Mouse (Mus musculus) C2C12 (cell line): Measurements from ENCODE around the gene Utp3. TPM values are rescaled to one million over a fixed set of nuclear protein-coding genes. Genes with fewer than 3 reads are reported as not detected.
"Not testable (repeated sequence)": the region's sequence is repeated elsewhere in the genome, so short reads cannot be mapped to it uniquely, and the experiment has no call there.

Experiments
- H3K27me3 ChIP-seq: one replicate; pipeline ENCODE4 v1.6.1; 2011; ENCODE audit not compliant: control insufficient read depth, insufficient read depth, insufficient read length
- H3K36me3 ChIP-seq: one replicate; pipeline ENCODE4 v1.6.1; 2011; ENCODE audit not compliant: control insufficient read depth, insufficient read depth
- H3K4me3 ChIP-seq: one replicate; pipeline ENCODE4 v1.5.1; 2011; ENCODE audit warnings: mild to moderate bottlenecking, control low read depth; ENCODE audit not compliant: poor library complexity, insufficient read depth, severe bottlenecking
- H3K79me2 ChIP-seq: one replicate; pipeline ENCODE4 v1.6.1; 2011; ENCODE audit not compliant: control insufficient read depth, insufficient read depth
- H3K79me3 ChIP-seq: one replicate; pipeline ENCODE4 v1.6.1; 2011; ENCODE audit warnings: low read depth, control low read depth
- H3ac ChIP-seq: one replicate; pipeline ENCODE3; 2011; ENCODE audit warnings: low read depth; ENCODE audit not compliant: control insufficient read depth, insufficient read length
- CEBPB ChIP-seq: IDR thresholded peaks from one replicate; pipeline ENCODE4 v1.6.1; 2011; ENCODE audit warnings: low read depth, mild to moderate bottlenecking, control low read depth, moderate library complexity
- CTCF ChIP-seq: IDR thresholded peaks from one replicate; pipeline ENCODE4 v1.5.1; 2011; ENCODE audit not compliant: control insufficient read depth, insufficient read depth, insufficient read length
- FOSL1 ChIP-seq: IDR thresholded peaks from one replicate; pipeline ENCODE4 v1.8.0; 2011; ENCODE audit warnings: mild to moderate bottlenecking, low read length; ENCODE audit not compliant: poor library complexity, insufficient read depth, severe bottlenecking
- MAX ChIP-seq: IDR thresholded peaks from one replicate; pipeline ENCODE4 v1.6.1; 2011; ENCODE audit warnings: mild to moderate bottlenecking, control low read depth
- MYOD1 ChIP-seq: IDR thresholded peaks from one replicate; pipeline ENCODE4 v1.6.1; 2011; ENCODE audit warnings: low read depth; ENCODE audit not compliant: control insufficient read depth, insufficient read length
- MYOG ChIP-seq: IDR thresholded peaks from one replicate; pipeline ENCODE4 v1.6.1; 2011; ENCODE audit not compliant: control insufficient read depth, insufficient read length; ENCODE audit errors: extremely low read depth
- USF1 ChIP-seq: IDR thresholded peaks from one replicate; pipeline ENCODE4 v1.6.1; 2011; ENCODE audit warnings: low read depth, mild to moderate bottlenecking, control low read depth, moderate library complexity
- polyA plus RNA-seq: library from polyadenylated mRNA; unstranded; fragments of >200 nt; fragmentation: generic; extraction: Trizol; gene quantifications from one replicate; pipeline ENCODE4 v1.2.1, GENCODE M21; 2012; ENCODE audit warnings: missing spikeins

The Utp3 gene
- polyA plus RNA-seq, 1 experiment, result 43.7 TPM

- Histone ChIP-seq H3ac (no peak overlapping the region), H3K27me3 (no peaks in the 10 kb centered on the region), H3K79me3 (no peaks in the 10 kb centered on the region), H3K36me3 (no peaks in the 10 kb centered on the region), H3K4me3 (no peak overlapping the region), H3K79me2 (no peaks in the 10 kb centered on the region)
- TF ChIP-seq MAX (no peak), FOSL1 (no peak), MYOD1 (no peak), USF1 (no peak)
These were observed 19.6 kb upstream of the Utp3 start for GRCm38 (mm10) chr5:88534697-88535096.

- Histone ChIP-seq H3K27me3 (no peaks in the 10 kb centered on the region), H3K79me3 (no peaks in the 10 kb centered on the region), H3ac (no peak overlapping the region), H3K36me3 (no peaks in the 10 kb centered on the region), H3K4me3 (no peak overlapping the region), H3K79me2 (no peaks in the 10 kb centered on the region)
- TF ChIP-seq MAX, result no peak
- no peak for TF ChIP-seq CEBPB
- no peak for TF ChIP-seq MYOD1
- TF ChIP-seq CTCF, result no peak
- no peak for TF ChIP-seq FOSL1
- no peak for TF ChIP-seq USF1
- no peak for TF ChIP-seq MYOG
These were observed 13.4 kb upstream of the Utp3 start for GRCm38 (mm10) chr5:88540845-88541244.

DNA sequence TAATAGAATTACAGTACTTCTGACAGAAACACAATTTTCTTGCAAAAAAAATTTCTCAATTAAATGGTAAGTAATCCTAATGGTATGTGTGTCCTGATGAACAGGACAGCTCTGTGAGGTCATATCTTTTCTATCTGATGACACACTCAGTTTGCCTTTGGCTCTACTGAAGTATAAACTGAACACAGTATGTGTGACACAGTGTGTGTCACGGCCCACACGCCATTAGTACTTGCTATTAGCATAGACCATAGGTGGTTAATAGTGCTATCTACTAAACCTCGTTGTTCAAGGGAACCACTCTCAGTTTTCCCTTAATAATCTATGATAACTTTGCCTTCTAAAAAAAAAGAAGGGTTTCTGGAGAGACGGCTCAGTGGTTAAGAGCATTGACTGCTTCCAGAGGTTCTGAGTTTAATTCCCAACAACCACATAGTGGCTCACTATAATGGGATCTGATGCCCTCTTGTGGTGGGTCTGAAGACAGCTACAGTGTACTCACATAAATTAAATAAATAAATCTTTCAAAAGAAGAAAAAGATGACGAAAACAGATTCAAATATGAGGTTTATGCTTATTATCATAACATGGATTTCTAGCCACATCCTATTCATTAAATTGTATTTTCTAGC lies 11.5 kb upstream of the Utp3 start:
- H3K4me3 ChIP-seq, result no peak overlapping the region
- no peak for TF ChIP-seq MYOG
- TF ChIP-seq CEBPB, result no peak
- TF ChIP-seq MAX, result no peak
- TF ChIP-seq FOSL1, result no peak
- no peak for TF ChIP-seq MYOD1
- TF ChIP-seq CTCF, result no peak
- no peak for TF ChIP-seq USF1
- no peaks in the 10 kb centered on the region for H3K36me3 ChIP-seq
- no peaks in the 10 kb centered on the region for H3K27me3 ChIP-seq
- no peaks in the 10 kb centered on the region for H3K79me3 ChIP-seq
- no peak overlapping the region for H3ac ChIP-seq
- H3K79me2 ChIP-seq, result no peaks in the 10 kb centered on the region

DNA sequence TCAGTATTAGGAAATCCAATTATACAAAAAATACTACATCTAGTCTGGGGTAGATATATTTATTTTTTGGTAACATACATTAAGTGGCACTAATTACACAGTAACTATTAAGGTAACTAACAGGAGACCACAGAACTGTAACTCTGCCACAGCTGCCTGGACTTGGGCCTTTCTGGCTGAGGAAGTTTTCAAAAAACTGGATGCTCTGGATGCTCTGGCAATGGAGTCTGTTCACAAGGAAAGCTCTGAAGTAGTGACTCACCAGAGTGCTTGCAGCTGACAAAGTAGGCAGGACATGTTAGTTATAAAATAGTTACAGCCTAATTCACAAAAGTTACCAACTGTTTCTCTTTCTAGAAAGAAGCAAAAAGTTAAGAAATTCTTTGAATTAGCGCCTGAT lies 9.9 kb upstream of the Utp3 start:
- H3K4me3 ChIP-seq, H3K79me3 ChIP-seq, H3ac ChIP-seq: not testable (repeated sequence)

DNA sequence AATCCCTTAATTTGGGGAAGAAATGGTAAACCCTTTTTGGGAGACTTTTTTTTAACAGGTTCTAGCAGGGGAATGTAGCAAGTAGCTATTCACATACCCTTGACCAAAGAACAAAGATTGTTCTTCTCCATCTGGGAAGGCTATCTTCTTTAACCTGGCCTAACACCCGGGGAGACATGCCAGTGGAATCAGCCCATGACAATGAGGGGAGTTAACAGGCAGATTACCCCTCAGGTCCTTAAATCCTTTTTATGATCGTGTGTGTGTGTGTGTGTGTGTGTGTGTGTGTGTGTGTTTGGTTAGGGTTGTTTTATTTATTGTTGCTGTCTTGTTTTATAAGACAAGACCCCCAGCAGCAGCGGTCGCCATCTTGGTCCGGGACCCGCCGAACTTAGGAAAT lies 8.7 kb upstream of the Utp3 start:
- Histone ChIP-seq H3K79me3 (no peaks in the 10 kb centered on the region), H3K79me2 (no peaks in the 10 kb centered on the region), H3K36me3 (no peaks in the 10 kb centered on the region), H3K4me3 (no peak overlapping the region), H3K27me3 (no peaks in the 10 kb centered on the region), H3ac (no peak overlapping the region)
- no peak for TF ChIP-seq USF1
- TF ChIP-seq MYOD1, result no peak
- TF ChIP-seq CEBPB, result no peak
- no peak for TF ChIP-seq FOSL1
- no peak for TF ChIP-seq CTCF
- no peak for TF ChIP-seq MAX
- no peak for TF ChIP-seq MYOG

More for the DNA sequence above, 9.9 kb upstream of the Utp3 start:
- H3K27me3 ChIP-seq, H3K36me3 ChIP-seq, H3K79me2 ChIP-seq: not testable (repeated sequence)

DNA sequence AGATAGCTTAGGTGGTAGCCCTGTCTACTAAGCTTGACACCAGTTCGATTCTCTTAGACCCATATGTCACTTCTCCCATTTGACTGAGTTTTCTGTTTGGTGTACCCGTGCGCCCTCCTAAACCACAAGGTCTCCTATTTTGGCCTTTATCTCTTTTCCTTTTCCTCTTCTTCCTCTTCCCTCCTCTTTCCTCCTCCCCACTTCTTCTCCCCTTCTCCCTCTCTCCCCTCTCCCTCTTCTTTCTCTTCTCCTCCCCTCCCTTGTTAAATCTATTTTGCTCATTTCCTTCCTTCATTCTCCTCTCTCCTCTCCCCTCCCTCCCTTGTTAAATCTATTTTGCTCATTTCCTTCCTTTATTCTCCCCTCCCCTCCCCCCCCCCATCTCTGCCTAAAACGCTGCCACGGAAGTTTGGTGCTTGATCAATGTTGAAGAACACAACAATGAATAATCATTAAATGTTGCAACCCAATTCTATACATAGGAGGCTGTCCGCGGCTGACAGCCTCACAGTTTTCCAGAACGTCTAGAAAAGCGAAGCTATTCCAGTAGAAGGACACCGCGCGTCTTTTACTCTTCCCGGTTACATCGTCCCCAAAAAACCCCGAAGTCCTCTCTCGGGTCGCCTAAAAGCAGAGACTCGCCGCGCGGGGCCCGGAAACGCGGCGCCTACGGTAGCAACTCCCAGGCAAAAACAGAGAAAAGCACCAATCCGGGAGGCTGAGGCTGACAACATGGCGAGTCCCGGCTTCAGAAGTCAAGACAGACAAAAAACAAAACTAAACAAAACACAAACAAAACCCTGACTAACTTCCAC lies 784 bp upstream of the Utp3 start:
- peaks cover 30% of the 10 kb centered on the region for H3K79me3 ChIP-seq
- TF ChIP-seq CEBPB, result no peak

More for the DNA sequence above, 784 bp upstream of the Utp3 start:
- peaks cover 25% of the 10 kb centered on the region for H3K36me3 ChIP-seq
- peaks cover 32% of the 10 kb centered on the region for H3K79me2 ChIP-seq
- no peaks in the 10 kb centered on the region for H3K27me3 ChIP-seq
- peak overlapping the region; percentile 69 for H3ac ChIP-seq
- peak overlapping the region; percentile 41 for H3K4me3 ChIP-seq
